Mouse (Mus musculus) small intestine, adult 10 weeks (tissue): Measurements from ENCODE around the gene Stap2. TPM values are rescaled to one million over a fixed set of nuclear protein-coding genes. Genes with fewer than 3 reads are reported as not detected.

Experiments
- polyA plus RNA-seq: library from polyadenylated mRNA; stranded (reverse); fragments of 350-450 nt; fragmentation: Illumina TruSeq; extraction: RNeasy Lipid Tissue Mini Kit (QIAGEN cat#74804); gene quantifications from one replicate; pipeline ENCODE4 v1.2.3, GENCODE M21; 2014; ENCODE audit warnings: low replicate concordance

Stap2 gene
- 15.4 TPM for polyA plus RNA-seq

DNA sequence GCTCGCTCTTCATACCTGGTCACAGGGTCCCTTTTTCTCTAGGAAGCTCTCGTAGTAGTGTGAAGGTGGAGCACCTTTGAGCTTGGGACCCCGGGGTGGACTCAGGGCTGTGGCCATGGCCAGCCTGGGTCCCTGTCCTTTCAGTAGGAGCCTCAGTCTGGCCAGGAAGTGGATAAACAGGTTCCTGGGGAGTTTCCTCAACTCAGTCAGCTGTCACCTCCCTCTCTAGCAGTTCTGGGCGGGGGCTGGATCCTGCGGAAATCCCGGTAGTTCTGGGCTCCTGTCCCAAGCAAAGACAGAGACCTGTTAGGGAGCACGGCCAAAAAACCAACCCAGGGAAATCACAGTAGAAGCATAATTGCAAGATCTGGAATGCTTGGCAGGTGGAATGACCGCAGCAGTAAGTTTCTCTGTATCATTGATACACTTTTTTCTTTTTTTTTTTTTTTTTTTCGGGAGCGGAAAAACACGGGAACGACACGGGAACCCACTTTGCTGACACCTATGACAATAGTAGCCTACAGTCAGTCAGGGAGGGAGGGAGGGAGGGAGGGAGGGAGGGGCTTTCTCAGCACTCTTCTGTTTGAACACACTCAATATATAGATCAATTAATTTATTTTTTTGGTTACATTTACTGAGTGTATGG is at the start of gene Stap2, which contains the start of gene Mpnd:
Gene Stap2 (minus strand): TSS at position 170 of the 647 bp plus-strand sequence.
Gene Mpnd (plus strand): TSS at position 297 of the 647 bp plus-strand sequence.

DNA sequence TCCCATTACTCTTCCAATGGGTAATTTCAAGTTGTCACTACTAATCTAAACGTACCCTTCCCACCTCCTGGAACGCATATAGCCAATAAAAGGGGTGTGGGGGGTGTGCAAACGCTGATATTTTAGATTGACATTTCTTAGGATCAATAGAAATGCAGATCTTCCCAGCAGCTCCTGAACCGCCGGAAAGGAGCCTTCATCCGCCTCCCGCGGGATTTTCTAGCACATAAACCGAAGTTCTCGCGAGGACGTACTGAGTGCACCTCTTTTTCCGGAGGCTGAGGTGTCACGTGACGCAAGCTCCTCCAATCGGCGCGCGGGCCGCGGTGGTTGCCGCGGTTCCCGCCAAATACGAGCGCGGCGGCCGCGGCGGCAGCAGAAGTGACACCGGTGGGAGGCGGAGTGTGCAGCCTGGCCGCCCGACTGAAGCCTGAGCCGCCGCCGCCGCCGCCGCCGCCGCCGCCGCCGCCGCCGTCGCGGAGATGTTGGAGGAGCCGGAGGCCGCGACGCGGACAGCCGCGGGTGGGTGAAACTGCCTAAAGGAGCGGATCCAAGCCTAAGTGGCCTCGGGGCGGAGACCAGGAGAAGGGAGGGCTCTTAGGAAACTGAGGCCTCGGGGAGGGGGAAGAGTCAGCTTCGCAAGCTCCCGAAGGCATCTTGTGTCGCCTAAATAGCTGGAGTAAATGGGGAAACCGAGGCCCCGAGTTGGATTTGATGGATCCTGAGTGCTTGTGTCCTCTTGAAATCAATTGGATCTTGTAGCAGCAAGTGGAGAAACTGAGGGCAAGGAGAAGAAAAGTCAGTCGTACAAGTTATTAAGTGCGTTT is 34.9 kb upstream of the Stap2 start, which contains the start of gene Chaf1a:
Gene Chaf1a (plus strand): TSS at position 410 of the 827 bp plus-strand sequence.

GRCm38 (mm10) chr17:56036176-56036900 is 31.0 kb upstream of the Stap2 start, which contains the start of gene Sh3gl1:
TSS of gene Sh3gl1 (minus strand) at chr17:56036635.

DNA sequence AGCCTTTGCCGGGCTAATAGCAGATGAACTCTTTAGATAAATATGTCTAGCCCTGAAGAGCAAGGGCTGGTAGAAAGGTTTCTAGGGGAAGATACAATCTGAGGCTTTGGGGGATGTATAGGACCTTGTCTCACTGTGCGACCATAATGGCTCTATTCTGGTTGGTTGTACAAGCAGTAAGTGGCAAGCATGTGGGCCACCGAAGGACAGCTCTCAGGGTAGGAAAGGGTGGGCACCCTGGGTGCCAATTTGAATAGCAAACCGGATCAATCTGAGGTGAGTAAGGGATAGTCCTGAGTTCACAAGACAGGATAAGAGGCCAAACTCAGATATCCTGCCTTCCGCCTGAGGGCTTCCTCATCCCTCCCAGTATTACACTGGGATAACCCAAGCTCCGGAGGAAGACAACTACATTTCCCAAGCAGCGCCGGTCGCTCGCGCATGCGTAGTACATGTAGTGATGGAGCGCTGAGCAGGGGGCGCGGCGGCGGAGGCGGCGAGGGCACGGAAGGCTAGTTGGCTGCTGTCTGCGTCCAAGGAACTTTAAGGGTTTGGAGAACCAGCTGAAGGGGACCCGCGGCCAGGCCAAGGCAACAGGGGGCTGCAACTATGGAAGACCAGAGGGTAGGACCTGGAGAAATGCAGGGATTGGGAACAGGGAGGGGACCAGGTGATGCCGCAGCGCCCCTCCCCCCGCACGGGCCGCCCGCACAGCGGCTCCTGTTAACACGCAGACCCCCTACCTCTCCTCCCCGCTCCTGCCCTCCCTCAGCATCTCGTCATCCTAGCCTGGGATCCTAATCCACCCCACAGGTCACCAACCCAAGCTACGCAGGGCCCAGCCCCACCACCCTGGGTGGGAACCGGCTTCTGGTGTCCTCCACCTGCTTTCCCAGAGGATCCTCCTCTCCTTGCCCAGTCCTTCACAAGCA is 19.1 kb downstream of the Stap2 start, which contains the start of gene Fsd1:
Gene Fsd1 (plus strand): TSS at position 480 of the 932 bp plus-strand sequence.

GRCm38 (mm10) chr17:55969966-55970891 is 35.2 kb downstream of the Stap2 start, which contains the start of gene Shd:
TSS of gene Shd (plus strand) at chr17:55970467.

DNA sequence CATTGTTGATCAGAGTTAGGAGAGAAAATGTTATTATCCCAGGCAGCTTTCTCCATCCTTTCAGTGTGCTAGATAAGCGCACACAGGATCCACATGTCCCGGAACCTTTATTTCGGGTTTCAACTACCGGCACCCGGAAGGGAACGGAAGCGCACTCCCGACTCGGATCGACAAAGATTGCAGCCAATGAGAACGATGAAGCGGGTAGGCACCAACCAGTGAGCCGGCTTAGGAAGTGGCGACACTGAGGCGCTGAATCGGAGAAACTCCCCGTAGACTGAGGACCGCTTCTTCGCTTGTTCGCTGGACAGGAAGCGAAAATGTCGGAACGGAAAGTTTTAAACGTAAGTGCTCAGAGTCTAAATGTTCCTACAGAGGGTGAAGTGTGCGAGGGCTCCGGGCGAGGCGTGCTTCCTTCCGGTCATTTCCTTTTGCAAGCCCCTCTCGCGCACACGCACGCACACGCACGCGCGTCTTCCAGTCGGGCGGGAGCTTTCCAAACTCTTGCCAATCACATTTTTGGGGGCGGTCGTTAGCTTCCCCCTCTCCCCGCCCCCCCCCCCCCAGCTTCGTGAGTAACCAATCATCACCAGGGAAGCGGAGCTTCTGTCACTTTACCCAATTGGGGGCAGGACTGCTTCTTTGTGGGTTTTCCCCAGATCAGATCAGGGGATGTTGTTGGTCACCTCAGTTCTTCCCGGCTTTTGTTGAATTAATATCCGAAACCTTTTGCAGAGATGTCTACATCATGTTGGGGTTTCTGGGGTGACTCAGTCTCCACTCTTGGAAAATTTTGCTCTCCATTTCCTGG is 46.3 kb downstream of the Stap2 start, which contains the start of gene Yju2:
Gene Yju2 (plus strand): TSS at position 182 of the 811 bp plus-strand sequence.

GRCm38 (mm10) chr17:55952447-55953027 is 52.8 kb downstream of the Stap2 start, which contains the start of gene Ebi3:
TSS of gene Ebi3 (plus strand) at chr17:55952640.

DNA sequence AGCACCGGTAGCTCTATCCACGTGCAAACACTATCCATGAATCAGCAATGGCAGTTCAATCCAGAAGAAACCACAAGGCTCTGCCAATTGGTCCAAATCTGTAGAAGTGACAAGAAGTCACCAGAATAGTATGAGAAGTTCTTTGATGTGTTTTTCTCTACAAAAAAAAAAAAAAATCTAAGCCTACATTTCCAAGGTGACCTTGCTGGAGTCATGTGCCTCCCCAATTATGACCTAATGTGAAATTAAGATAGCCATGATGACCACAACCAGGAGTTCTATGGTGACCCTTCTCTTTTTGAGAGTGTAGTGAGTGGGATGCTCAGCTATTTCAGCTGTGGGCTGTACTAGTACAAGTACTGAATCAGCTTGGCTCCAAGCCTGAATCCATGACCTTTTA is 56.0 kb downstream of the Stap2 start, which contains the start of gene Zfp119b:
Gene Zfp119b (minus strand): TSS at position 101 of the 400 bp plus-strand sequence.

Other genes with a start within 250 kb of the Stap2 start
- gene Zfp119a, start 126.7 kb downstream of the Stap2 start, polyA plus RNA-seq: 19.6 TPM
- 40.5 TPM for gene Zfp959, start 113.5 kb downstream of the Stap2 start, polyA plus RNA-seq
- 20.5 TPM for gene Zfp119b, start 56.1 kb downstream of the Stap2 start, polyA plus RNA-seq
- not detected for gene Ebi3, start 52.9 kb downstream of the Stap2 start, polyA plus RNA-seq
- not detected for gene Yju2, start 46.5 kb downstream of the Stap2 start, polyA plus RNA-seq
- not detected for gene Shd, start 35.1 kb downstream of the Stap2 start, polyA plus RNA-seq
- not detected for gene Fsd1, start 19.1 kb downstream of the Stap2 start, polyA plus RNA-seq
- 0.63 TPM for gene Mpnd, start 127 bp upstream of the Stap2 start, polyA plus RNA-seq
- 0.52 TPM for gene Sh3gl1, start 31.1 kb upstream of the Stap2 start, polyA plus RNA-seq
- 0.26 TPM for gene Chaf1a, start 34.9 kb upstream of the Stap2 start, polyA plus RNA-seq
- 14.4 TPM for gene Ubxn6, start 69.4 kb upstream of the Stap2 start, polyA plus RNA-seq
- gene Hdgfl2, start 74.0 kb upstream of the Stap2 start, polyA plus RNA-seq: 2.2 TPM
- 0.41 TPM for gene Plin4, start 104.2 kb upstream of the Stap2 start, polyA plus RNA-seq
- gene Plin5, start 112.0 kb upstream of the Stap2 start, polyA plus RNA-seq: not detected
- not detected for gene Lrg1, start 116.4 kb upstream of the Stap2 start, polyA plus RNA-seq
- not detected for gene Sema6b, start 134.8 kb upstream of the Stap2 start, polyA plus RNA-seq
- gene Tnfaip8l1, start 156.9 kb upstream of the Stap2 start, polyA plus RNA-seq: 0.97 TPM
- gene Mydgf, start 178.3 kb upstream of the Stap2 start, polyA plus RNA-seq: 5.6 TPM
- 0.15 TPM for gene Dpp9, start 213.3 kb upstream of the Stap2 start, polyA plus RNA-seq